Mouse (Mus musculus): Measurements from ENCODE around the gene Heca.

GRCm38 (mm10) chr10:17950761-17951160, 2.9 kb upstream of the Heca start:
- no peak for TF ChIP-seq CTCF (conservative IDR thresholded peaks at IDR 0.05; ENCODE audit: insufficient read depth, insufficient read length, low read depth, low read length)
- TF ChIP-seq POLR2A (IDR thresholded peaks at IDR 0.05; ENCODE audit: low read depth, low read length), result no peak

Data from kidney, adult 2 months (tissue).